Mouse (Mus musculus): Measurements from ENCODE around the gene Usp3.

DNA sequence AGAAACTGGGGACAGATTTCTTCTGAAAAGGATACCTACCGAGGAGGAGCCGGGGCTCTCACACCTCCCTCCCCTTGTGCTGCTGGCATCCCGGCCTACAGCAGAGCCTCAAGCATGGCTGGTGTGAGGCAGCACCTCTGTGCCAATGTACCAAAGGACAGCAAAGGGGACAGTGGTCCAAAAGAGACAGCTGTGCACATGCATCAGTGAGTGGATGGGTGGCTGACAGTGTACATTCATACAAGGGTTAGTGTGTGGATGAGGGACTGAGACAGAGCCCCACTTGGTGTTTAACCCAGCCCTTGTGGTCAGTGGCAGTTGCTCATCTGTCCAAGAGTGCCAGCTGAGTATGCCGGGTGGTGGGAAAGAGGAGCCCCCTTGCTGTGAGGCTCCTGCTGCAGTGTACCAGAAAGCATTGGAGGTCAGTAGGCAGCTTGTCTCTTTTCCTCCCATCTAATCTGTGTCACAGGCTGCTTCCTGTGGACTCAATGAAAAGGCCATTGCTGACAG is 84.0 kb downstream of the Usp3 start:
- TF ChIP-seq CTCF (IDR thresholded peaks at IDR 0.05; ENCODE audit: low read depth) = no peak
- no peak for TF ChIP-seq EP300 (IDR thresholded peaks at IDR 0.05; ENCODE audit: low read depth)

All from liver, postnatal 0 days (tissue).